Mouse (Mus musculus) layer of hippocampus, adult 2 months (tissue): ENCODE measurements around the gene Cox8a. TPM values are rescaled to one million over a fixed set of nuclear protein-coding genes. Genes with fewer than 3 reads are reported as not detected.

ENCODE experiments used
- DNase-seq, 2 experiments: peaks; one replicate each; pipeline ENCODE4 v3.0.0; 2022; ENCODE audit warnings: low spot score in 2 of 2
- H3K27ac ChIP-seq: fragments of 200-600 bp; 2 replicates; pipeline ENCODE4 v1.8.1; 2022
- H3K4me3 ChIP-seq: fragments of 200-600 bp; 2 replicates; pipeline ENCODE4 v1.8.1; 2022; ENCODE audit warnings: mild to moderate bottlenecking
- CTCF ChIP-seq: fragments of 200-600 bp; conservative IDR thresholded peaks from 2 replicates; pipeline ENCODE4 v1.8.1; 2022; ENCODE audit warnings: antibody characterized with exemption, mild to moderate bottlenecking, moderate library complexity
- total RNA-seq, 2 experiments: library from RNA; stranded (reverse); gene quantifications; 2 replicates each; pipeline ENCODE4 v1.2.3; 2021

Gene Cox8a
- total RNA-seq, 2 experiments from 2014 or later: 959 to 1,016 TPM

GRCm38 (mm10) chr19:7176041-7176696 is 41.2 kb downstream of the Cox8a start:
- DNase-seq: no peak
- no peak for TF ChIP-seq CTCF
- H3K4me3 ChIP-seq: no peak overlapping the region
- no peak overlapping the region for H3K27ac ChIP-seq

GRCm38 (mm10) chr19:7172051-7172866 is 45.2 kb downstream of the Cox8a start:
- peak; percentile 59 to 72 for DNase-seq
- H3K4me3 ChIP-seq: no peak overlapping the region
- H3K27ac ChIP-seq: no peak overlapping the region
- TF ChIP-seq CTCF: no peak

GRCm38 (mm10) chr19:7171447-7171846 is 46.0 kb downstream of the Cox8a start:
- DNase-seq: no peak
- no peak for TF ChIP-seq CTCF
- no peak overlapping the region for H3K4me3 ChIP-seq
- no peak overlapping the region for H3K27ac ChIP-seq

DNA sequence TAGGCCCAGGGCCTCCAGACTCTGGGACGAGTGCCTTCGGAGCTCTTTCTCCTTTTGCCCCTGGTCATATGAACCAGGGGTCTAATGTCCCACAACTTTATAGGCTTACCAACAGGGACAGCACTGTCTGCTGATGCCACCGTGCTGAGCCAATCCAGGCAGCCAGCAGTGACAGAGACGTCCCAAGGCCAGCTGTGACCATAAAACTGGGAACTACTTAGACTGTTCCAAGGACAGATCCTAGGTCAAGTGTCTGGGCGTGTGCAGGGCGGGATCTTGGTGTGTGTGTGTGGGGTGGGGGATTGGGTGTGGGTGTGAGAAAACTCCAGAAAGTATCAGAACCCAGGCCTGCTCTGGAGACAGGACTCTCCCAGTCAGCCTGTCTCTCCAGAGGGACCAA is 46.5 kb downstream of the Cox8a start:
- H3K27ac ChIP-seq: no peak overlapping the region
- TF ChIP-seq CTCF: no peak
- H3K4me3 ChIP-seq: no peak overlapping the region
- DNase-seq: no peak

GRCm38 (mm10) chr19:7168423-7168822 is 49.0 kb downstream of the Cox8a start:
- no peak for TF ChIP-seq CTCF
- DNase-seq: no peak
- Histone ChIP-seq H3K27ac (no peak overlapping the region), H3K4me3 (no peak overlapping the region)

- H3K4me3 ChIP-seq: no peak overlapping the region
- DNase-seq: no peak
- no peak overlapping the region for H3K27ac ChIP-seq
- no peak for TF ChIP-seq CTCF
Observed at GRCm38 (mm10) chr19:7166767-7167166, 50.6 kb downstream of the Cox8a start.

- no peak for DNase-seq
- peak overlapping the region; percentile 47 for H3K4me3 ChIP-seq
- H3K27ac ChIP-seq: no peak overlapping the region; the same call in 1 of the 2 replicates
- TF ChIP-seq CTCF: no peak
Observed at GRCm38 (mm10) chr19:7166200-7166711, 51.2 kb downstream of the Cox8a start.

GRCm38 (mm10) chr19:7165509-7166199 is 51.8 kb downstream of the Cox8a start:
- no peak for DNase-seq
- TF ChIP-seq CTCF: no peak
- Histone ChIP-seq H3K4me3 (peak overlapping the region; percentile 70), H3K27ac (peak overlapping the region; percentile 83)

Other genes starting within 250 kb of the Cox8a start
- 10 to 100 TPM; 68.2 to 71.4 TPM for gene Ppp1r14b, start 242.6 kb downstream of the Cox8a start, total RNA-seq
- gene Plcb3, start 241.1 kb downstream of the Cox8a start, total RNA-seq: 10 to 100 TPM; 14.8 to 17.4 TPM
- 10 to 100 TPM; 81.1 to 83.7 TPM for gene Fkbp2, start 237.1 kb downstream of the Cox8a start, total RNA-seq
- 10 to 100 TPM; 85.2 to 88.0 TPM for gene Vegfb, start 230.0 kb downstream of the Cox8a start, total RNA-seq
- 10 to 100 TPM; 26.1 to 27.6 TPM for gene Dnajc4, start 225.0 kb downstream of the Cox8a start, total RNA-seq
- 10 to 100 TPM; 13.2 to 15.5 TPM for gene Nudt22, start 221.5 kb downstream of the Cox8a start, total RNA-seq
- gene Trpt1, start 221.5 kb downstream of the Cox8a start, total RNA-seq: 10 to 100 TPM; 17.4 to 19.2 TPM
- gene Fermt3, start 198.1 kb downstream of the Cox8a start, total RNA-seq: 1 to 10 TPM; 3.6 to 5.0 TPM
- gene Stip1, start 177.6 kb downstream of the Cox8a start, total RNA-seq: 100 to 1,000 TPM; 179 to 195 TPM
- gene Macrod1, start 160.8 kb downstream of the Cox8a start, total RNA-seq: 10 to 100 TPM; 20.3 to 22.4 TPM
- 10 to 100 TPM; 17.9 to 19.5 TPM for gene Flrt1, start 111.9 kb downstream of the Cox8a start, total RNA-seq
- gene Otub1, start 11.3 kb downstream of the Cox8a start, total RNA-seq: 100 to 1,000 TPM; 299 TPM
- 10 to 100 TPM; 34.2 to 38.1 TPM for gene Naa40, start 23.6 kb upstream of the Cox8a start, total RNA-seq
- 10 to 100 TPM; 17.0 to 18.2 TPM for gene Rcor2, start 49.7 kb upstream of the Cox8a start, total RNA-seq
- gene Mark2, start 124.2 kb upstream of the Cox8a start, total RNA-seq: 100 to 1,000 TPM; 119 to 127 TPM
- 10 to 100 TPM; 30.2 to 31.7 TPM for gene Spindoc, start 165.4 kb upstream of the Cox8a start, total RNA-seq
- gene 2700081O15Rik, start 200.0 kb upstream of the Cox8a start, total RNA-seq: 10 to 100 TPM; 45.7 to 47.4 TPM